Mouse (Mus musculus): ENCODE data around the gene Cog5.

Cog5 gene

GRCm38 (mm10) chr12:31984664-31985063 is 330.0 kb downstream of the Cog5 start:
- DNase-seq (ENCODE audit: low read depth) = no peak

GRCm38 (mm10) chr12:31985738-31986137 is 331.1 kb downstream of the Cog5 start:
- DNase-seq (ENCODE audit: low read depth) = no peak

- no peak for DNase-seq (ENCODE audit: low read depth)
These were observed 331.8 kb downstream of the Cog5 start for GRCm38 (mm10) chr12:31986463-31986862.
